Mouse (Mus musculus) midbrain, embryonic 12.5 days (tissue): ENCODE measurements around the gene Mettl7b. TPM values are rescaled to one million over a fixed set of nuclear protein-coding genes. Genes with fewer than 3 reads are reported as not detected.
"Not testable (repeated sequence)": the region's sequence is repeated elsewhere in the genome, so short reads cannot be mapped to it uniquely, and the experiment has no call there.

Source experiments
- ATAC-seq: fragments of 200-750 bp; cut with Nextera tagmentation; 2 replicates; pipeline ENCODE4 v1.8.0; 2017; ENCODE audit warnings: low read depth, moderate TSS enrichment, moderate library complexity; ENCODE audit not compliant: low FRiP score
- H3K27ac ChIP-seq: fragments of 300-500 bp; sonication (generic); replicated peaks from 2 replicates; pipeline ENCODE4 v1.5.1; 2016; ENCODE audit warnings: mild to moderate bottlenecking
- H3K27me3 ChIP-seq: fragments of 300-500 bp; sonication (generic); 2 replicates; pipeline ENCODE4 v1.6.1; 2016; ENCODE audit warnings: mild to moderate bottlenecking
- H3K36me3 ChIP-seq: fragments of 300-500 bp; sonication (generic); 2 replicates; pipeline ENCODE4 v1.6.1; 2016
- H3K4me1 ChIP-seq: fragments of 300-500 bp; sonication (generic); 2 replicates; pipeline ENCODE4 v1.6.1; 2016
- H3K4me2 ChIP-seq: fragments of 300-500 bp; sonication (generic); replicated peaks from 2 replicates; pipeline ENCODE4 v1.6.1; 2016; ENCODE audit warnings: mild to moderate bottlenecking, moderate library complexity
- H3K4me3 ChIP-seq: fragments of 300-500 bp; sonication (generic); 2 replicates; pipeline ENCODE4 v1.5.1; 2016; ENCODE audit warnings: mild to moderate bottlenecking
- H3K9ac ChIP-seq: fragments of 300-500 bp; sonication (generic); replicated peaks from 2 replicates; pipeline ENCODE4 v1.6.1; 2016; ENCODE audit warnings: mild to moderate bottlenecking, moderate library complexity
- H3K9me3 ChIP-seq: fragments of 300-500 bp; sonication (generic); 2 replicates; pipeline ENCODE4 v1.6.1; 2016; ENCODE audit warnings: mild to moderate bottlenecking
- WGBS: fragments of 180-500 bp; shearing (Covaris S2); methylation state at CpG from one replicate; pipeline ENCODE4 v1.1.7; 2016; 5-methylcytosine and 5-hydroxymethylcytosine counted together
- polyA plus RNA-seq: library from polyadenylated mRNA; unstranded; fragments of >200 nt; fragmentation: Nextera tagmentation; extraction: Ambion mirVana; gene quantifications from 2 replicates; pipeline ENCODE4 v1.2.1, GENCODE M21; 2016

Gene Mettl7b
- not detected in 2 replicates for polyA plus RNA-seq

DNA sequence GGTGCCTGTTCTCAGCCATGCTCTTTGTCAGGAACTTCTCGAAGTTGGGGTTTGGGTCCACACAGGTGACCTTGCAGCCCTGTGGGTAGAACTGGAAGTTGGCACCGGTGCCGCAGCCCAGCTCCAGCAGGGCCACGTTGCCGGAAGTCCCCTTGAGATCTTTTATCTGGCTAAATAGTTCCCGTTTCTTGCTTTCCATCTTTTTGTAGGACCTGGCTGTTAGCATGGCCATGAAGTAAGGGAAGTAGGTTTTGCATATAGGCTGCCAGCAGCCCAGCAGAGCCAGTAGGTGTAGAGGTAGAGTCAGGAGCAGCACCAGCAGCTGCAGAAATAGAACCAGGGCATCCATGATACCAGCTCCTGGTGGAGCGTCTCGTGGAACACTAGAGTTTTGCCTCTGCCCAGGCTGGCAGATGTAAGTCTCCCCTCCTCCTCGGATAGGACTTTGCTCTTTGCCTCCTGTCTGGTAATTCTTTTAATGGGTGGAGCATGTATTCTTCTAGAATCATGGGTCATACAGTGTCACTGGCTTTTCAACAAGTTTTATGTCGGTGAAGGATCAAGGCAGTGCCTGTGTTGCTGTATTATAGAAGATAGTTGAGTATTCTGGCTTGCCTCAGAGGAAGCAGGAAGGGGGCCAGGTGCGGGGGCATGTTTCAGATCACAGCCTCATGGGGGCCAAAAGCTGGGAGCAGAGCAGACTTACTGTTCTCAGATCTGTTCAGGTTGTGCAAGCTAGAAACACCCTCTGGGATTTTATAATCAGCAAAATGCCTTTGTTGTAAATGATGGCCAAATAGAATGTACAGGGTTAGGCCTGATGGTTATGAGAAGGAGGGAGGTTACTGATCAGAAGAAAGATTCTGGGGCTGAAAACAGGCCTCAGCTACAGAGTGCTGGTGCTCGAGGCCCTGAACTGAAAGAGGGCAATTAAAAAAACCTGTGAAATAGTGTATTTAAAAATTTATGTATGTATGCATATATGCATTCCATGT is at the start of gene Mettl7b:
Gene Mettl7b (minus strand): TSS at position 399 of the 995 bp plus-strand sequence.
- Histone ChIP-seq H3K4me2 (no peak within 1 kb of the TSS), H3K9ac (no peak within 1 kb of the TSS), H3K9me3 (no peaks in the 10 kb centered on the region), H3K4me3 (no peak within 1 kb of the TSS), H3K36me3 (no peaks in the 10 kb centered on the region), H3K27me3 (no peaks in the 10 kb centered on the region), H3K27ac (no peak within 1 kb of the TSS), H3K4me1 (no peaks in the 10 kb centered on the region)
- ATAC-seq, result no peak
- 85% methylated on average over 12 of the region's 12 CpGs for WGBS

DNA sequence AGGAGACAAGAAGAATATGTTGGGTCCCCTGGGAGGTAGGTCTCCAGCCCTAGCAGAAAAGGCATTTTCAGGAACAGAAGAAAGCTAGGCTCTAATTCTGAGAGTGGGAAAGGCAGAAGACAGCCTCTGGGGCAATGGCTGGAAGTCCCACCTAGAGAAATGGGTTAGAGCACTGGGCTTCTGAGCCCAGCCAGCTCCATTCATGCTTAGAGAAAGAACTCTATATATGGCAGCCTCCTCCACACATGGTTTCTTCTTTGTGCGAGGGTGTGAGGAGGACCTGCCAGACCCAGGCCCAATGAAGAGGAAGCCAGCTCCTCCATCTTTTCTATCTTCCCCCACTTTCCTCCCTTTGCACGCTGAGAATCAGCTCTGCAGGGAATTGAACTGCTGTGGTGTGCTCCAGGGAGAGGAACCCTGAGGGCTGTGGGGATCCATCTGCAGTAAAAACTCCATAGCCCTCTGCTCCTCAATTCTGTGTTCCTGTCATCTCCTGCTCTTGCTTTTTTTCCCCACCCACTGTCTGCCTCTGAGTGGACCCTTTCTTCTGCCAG is 49.6 kb upstream of the Mettl7b start, which contains the start of gene Olfr763:
Gene Olfr763 (plus strand): TSS at position 504 of the 554 bp plus-strand sequence.
- no peak within 1 kb of the TSS for H3K27ac ChIP-seq
- no peaks in the 10 kb centered on the region for H3K9me3 ChIP-seq
- H3K4me1 ChIP-seq, result no peaks in the 10 kb centered on the region
- no peaks in the 10 kb centered on the region for H3K36me3 ChIP-seq
- H3K4me3 ChIP-seq, result no peak within 1 kb of the TSS
- H3K27me3 ChIP-seq, result no peaks in the 10 kb centered on the region
- no peak within 1 kb of the TSS for H3K9ac ChIP-seq
- H3K4me2 ChIP-seq, result no peak within 1 kb of the TSS
- 75% methylated on average over 2 of the region's 2 CpGs for WGBS
- ATAC-seq, result no peak

DNA sequence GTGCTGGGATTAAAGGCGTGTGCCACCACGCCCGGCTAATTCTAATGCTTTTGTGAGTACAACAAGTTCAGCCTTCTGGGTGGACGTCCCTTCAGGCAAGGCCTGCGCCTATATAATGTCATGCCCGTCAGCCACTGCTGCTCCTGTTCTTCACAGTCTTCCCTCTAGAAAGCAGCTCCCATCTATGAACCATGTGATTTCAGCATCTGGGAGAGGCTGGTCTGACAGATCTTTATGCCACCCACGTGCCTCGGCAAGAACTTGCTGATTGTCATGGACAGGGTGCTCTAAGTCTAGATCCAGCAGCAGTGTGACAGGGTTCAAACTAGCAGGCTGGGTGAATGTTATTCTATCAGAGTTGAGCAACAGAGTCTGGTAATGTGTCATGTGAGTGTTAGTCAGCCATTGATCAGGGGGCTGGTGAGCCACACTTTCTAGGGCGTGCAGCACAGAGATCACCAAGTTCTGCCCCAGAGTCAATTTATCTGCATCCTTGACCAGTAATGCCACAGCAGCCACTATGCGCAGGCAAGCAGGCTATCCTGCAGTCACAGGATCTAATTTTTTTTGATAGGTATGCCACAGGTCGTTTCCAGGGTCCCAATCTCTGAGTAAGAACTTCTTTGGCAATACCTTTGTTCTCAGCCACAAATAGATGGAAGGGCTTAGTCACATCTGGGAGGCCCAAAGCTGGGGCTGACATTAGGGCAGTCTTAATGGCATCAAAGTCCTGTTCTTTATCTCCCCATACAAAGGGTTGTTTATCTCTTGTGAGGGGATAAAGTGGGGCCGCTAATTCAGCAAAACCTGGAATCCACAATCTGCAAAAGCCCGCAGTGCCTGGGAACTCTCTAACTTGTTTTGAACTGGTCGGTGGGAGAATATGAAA is 43.5 kb upstream of the Mettl7b start:
- 70% methylated on average over 14 of the region's 14 CpGs for WGBS
- H3K4me1 ChIP-seq, result no peaks in the 10 kb centered on the region
- no peak overlapping the region for H3K4me3 ChIP-seq
- H3K9me3 ChIP-seq, result no peaks in the 10 kb centered on the region
- no peak for ATAC-seq
- no peak overlapping the region for H3K4me2 ChIP-seq
- H3K36me3 ChIP-seq, result no peaks in the 10 kb centered on the region
- no peaks in the 10 kb centered on the region for H3K27me3 ChIP-seq
- no peak overlapping the region for H3K27ac ChIP-seq
- no peak overlapping the region for H3K9ac ChIP-seq

DNA sequence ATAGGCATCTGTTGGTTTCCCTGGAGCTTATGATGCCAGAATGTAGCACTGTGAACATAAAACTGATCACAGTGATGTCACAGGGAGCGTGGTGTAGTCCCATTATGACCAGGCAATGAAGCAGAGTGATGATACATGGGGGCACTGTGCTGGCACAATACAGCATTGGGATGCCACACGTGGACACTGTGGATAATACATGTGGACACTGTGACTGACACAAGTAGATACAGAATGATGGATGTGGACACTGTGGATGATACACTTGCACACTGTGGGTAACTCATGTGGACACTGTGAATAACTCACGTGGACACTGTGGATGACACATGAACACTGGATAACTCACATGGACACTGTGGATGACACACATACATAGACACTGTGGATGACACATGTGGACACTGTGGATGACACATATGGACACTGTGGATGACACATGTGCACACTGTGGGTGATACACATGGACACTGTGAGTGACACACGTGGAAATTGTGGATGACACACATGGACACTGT is 35.8 kb upstream of the Mettl7b start:
- Histone ChIP-seq H3K4me1 (no peaks in the 10 kb centered on the region), H3K9me3 (no peaks in the 10 kb centered on the region), H3K36me3 (no peaks in the 10 kb centered on the region), H3K4me2 (no peak overlapping the region), H3K4me3 (no peak overlapping the region), H3K27ac (no peak overlapping the region), H3K9ac (no peak overlapping the region), H3K27me3 (no peaks in the 10 kb centered on the region)
- ATAC-seq, result peak; percentile 41
- WGBS, result 81% methylated on average over 4 of the region's 4 CpGs

DNA sequence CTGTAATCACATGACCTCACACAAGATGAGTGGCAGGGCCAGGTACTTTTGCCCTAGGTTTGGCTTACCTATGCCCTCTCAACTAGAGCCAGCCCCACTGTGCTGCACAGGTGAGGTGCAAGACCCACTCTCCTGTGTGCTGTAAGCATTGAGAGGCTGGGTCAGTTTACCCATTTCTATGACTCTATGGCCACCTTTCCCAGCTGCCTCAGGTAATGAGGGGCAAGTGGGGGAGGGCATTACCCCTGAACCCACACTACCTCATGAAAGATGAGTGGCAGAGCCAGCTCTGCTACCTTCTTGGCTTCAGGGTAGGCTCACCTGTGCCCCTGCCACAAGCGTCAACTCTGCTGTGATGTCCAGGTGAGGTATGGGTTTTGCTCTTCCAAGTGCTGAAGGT is 35.0 kb upstream of the Mettl7b start:
- H3K4me1 ChIP-seq, result no peaks in the 10 kb centered on the region
- no peak for ATAC-seq
- 86% methylated on average over 1 of the region's 1 CpGs for WGBS

DNA sequence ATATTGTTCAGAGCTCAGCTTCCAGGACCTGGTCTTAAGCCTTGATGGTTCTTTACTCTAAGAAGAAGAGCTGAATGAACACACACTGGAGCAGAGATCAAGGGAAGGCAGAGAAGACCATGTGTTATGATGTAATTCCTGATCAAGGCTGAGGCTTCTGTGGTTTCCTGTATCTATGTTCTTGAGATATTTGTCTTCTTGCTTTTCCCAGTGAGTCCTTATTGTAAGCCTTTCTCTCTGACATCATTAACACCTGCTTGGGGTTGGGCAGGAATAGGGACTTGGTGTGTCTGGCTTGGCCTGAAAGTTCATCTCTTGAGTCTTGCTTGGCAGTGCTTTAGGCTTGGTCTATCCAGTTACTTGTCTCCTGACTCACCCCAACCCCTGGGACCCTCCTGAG is 30.2 kb upstream of the Mettl7b start:
- no peak for ATAC-seq
- Histone ChIP-seq H3K36me3 (no peaks in the 10 kb centered on the region), H3K4me1 (no peaks in the 10 kb centered on the region), H3K27me3 (no peaks in the 10 kb centered on the region), H3K9me3 (no peaks in the 10 kb centered on the region), H3K27ac (no peak overlapping the region), H3K4me3 (no peak overlapping the region), H3K9ac (no peak overlapping the region), H3K4me2 (no peak overlapping the region)

More for the DNA sequence above, 35.0 kb upstream of the Mettl7b start:
- Histone ChIP-seq H3K36me3 (no peaks in the 10 kb centered on the region), H3K9ac (no peak overlapping the region), H3K9me3 (no peaks in the 10 kb centered on the region), H3K27ac (no peak overlapping the region), H3K4me3 (no peak overlapping the region), H3K4me2 (no peak overlapping the region), H3K27me3 (no peaks in the 10 kb centered on the region)

DNA sequence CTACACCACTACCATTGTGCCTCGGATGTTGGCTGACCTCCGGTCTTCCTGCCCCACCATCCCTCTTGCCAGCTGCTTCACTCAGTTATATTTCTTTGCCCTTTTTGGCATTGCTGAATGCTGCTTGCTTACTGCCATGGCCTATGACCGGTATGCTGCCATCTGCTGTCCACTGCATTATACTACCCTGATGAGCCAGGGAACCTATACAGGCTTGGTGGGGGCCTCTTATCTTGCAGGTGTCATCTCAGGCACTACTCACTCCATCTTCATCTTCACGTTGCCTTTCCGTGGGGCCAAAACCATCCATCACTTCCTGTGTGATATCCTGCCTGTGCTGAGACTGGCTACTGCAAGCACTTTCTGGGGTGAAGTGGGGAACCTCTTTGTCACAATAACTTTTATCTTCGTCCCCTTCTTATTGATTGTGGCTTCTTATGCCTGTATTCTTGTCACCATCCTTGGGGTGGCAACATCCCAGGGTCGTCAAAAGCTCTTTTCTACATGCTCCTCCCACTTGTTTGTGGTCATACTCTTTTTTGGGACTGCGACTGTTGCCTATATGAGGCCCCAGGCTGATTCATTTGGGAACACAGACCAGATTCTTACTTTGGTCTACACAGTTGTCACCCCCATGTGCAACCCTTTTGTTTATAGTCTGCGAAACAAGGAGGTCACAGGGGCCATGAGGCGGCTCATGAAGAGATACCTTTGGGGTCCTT is 29.5 kb upstream of the Mettl7b start:
- ATAC-seq, result peak; percentile 60
- not testable (repeated sequence) for H3K9ac ChIP-seq, H3K27me3 ChIP-seq

DNA sequence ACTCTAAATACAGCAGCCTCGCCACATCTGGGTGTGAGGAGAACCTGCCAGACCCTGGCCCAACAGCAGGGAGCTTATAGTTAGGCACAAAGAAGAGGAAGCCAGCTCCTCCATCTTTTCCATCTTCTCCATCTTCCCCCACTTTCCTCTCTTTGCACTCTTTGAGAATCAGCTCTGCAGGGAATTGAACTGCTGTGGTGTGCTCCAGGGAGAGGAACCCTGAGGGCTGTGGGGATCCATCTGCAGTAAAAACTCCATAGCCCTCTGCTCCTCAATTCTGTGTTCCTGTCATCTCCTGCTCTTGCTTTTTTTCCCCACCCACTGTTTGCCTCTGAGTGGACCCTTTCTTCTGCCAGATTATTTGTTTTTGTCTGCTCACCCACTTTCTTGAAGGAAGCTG is 28.3 kb upstream of the Mettl7b start, which contains the start of gene Olfr9:
Gene Olfr9 (plus strand): TSS at position 301 of the 400 bp plus-strand sequence.
- H3K27me3 ChIP-seq, H3K9ac ChIP-seq, H3K4me1 ChIP-seq, H3K36me3 ChIP-seq, H3K27ac ChIP-seq, ATAC-seq, H3K9me3 ChIP-seq, H3K4me2 ChIP-seq, H3K4me3 ChIP-seq: not testable (repeated sequence)
- WGBS, result 71% methylated on average over 1 of the region's 1 CpGs

More for the DNA sequence above, 29.5 kb upstream of the Mettl7b start:
- 71% methylated on average over 7 of the region's 10 CpGs for WGBS
- H3K9me3 ChIP-seq, H3K27ac ChIP-seq, H3K4me3 ChIP-seq, H3K36me3 ChIP-seq, H3K4me2 ChIP-seq, H3K4me1 ChIP-seq: not testable (repeated sequence)

DNA sequence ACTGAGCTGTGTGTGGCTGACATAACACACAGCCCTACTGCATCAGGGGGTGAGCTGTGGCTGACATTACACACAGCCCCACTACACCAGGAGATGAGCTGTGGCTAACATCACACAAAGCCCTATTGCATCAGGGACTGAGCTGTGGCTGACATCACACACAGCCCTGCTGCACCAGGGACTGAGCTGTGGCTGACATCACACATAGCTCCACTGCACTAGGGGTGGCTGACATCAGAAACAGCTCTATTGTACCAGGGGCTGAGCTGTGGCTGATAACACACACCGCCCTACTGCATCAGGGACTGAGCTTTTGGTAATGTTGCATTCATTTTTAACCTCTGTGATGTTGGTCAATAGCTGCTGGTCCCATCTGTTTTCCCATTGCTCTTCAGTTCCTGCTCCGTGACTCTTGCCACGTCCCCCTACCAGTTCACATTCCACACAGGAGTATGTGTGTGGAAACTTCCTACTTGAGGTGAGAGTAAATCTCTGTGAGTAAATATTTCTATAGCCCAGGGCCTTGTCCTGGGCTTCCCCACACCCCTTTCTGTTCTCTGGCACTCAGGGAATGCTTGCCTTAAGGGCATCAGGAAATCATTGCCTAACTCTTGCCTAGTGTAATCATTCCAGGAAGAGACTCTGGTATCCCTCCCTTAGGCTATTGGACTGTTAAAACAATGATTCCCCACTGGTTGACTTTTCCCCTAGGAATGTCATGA is 20.0 kb upstream of the Mettl7b start:
- Histone ChIP-seq H3K9me3 (no peaks in the 10 kb centered on the region), H3K4me1 (no peaks in the 10 kb centered on the region), H3K27me3 (no peaks in the 10 kb centered on the region), H3K27ac (no peak overlapping the region), H3K4me3 (no peak overlapping the region), H3K36me3 (no peaks in the 10 kb centered on the region), H3K4me2 (no peak overlapping the region), H3K9ac (no peak overlapping the region)
- 82% methylated on average over 3 of the region's 3 CpGs for WGBS
- ATAC-seq, result 0 out of 2 replicates have a peak, but pooled peaks have one; percentile 24

DNA sequence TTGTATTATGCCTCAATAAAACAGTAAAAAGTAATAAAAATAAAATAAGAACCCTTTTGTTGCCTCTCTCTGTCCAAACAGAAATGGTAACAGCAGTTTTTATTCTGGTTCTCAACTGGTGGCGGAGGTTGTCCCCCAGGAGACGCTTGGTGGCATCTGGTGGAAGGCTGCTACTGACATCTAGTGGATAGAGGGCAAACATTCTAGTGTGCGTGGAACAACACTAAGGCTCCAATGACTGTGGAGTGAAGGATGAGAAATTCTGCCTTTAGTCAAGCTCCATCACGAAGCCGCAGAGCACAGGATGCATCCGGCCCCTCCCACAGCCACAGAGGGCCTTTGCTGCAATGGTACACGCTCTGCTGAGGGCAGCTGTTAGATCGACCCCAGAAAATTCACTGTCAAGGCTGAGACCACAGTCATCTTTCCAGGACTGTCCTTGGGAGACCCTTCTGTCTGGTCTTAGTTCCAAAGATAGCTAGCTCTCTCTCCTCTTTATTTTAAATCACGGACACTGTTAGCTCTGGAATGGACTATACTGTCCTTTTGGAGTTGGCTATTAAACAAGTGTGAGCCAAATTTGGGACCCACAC is 16.8 kb upstream of the Mettl7b start:
- no peaks in the 10 kb centered on the region for H3K4me1 ChIP-seq
- H3K27me3 ChIP-seq, result no peaks in the 10 kb centered on the region
- H3K9me3 ChIP-seq, result no peaks in the 10 kb centered on the region
- no peak overlapping the region for H3K4me3 ChIP-seq
- peak; percentile 86 for ATAC-seq
- H3K4me2 ChIP-seq, result no peak overlapping the region
- no peak overlapping the region for H3K9ac ChIP-seq
- 24% methylated on average over 9 of the region's 9 CpGs for WGBS
- no peaks in the 10 kb centered on the region for H3K36me3 ChIP-seq
- H3K27ac ChIP-seq, result no peak overlapping the region
